Mouse (Mus musculus): ENCODE measurements around the gene Rccd1.

Rccd1 gene

DNA sequence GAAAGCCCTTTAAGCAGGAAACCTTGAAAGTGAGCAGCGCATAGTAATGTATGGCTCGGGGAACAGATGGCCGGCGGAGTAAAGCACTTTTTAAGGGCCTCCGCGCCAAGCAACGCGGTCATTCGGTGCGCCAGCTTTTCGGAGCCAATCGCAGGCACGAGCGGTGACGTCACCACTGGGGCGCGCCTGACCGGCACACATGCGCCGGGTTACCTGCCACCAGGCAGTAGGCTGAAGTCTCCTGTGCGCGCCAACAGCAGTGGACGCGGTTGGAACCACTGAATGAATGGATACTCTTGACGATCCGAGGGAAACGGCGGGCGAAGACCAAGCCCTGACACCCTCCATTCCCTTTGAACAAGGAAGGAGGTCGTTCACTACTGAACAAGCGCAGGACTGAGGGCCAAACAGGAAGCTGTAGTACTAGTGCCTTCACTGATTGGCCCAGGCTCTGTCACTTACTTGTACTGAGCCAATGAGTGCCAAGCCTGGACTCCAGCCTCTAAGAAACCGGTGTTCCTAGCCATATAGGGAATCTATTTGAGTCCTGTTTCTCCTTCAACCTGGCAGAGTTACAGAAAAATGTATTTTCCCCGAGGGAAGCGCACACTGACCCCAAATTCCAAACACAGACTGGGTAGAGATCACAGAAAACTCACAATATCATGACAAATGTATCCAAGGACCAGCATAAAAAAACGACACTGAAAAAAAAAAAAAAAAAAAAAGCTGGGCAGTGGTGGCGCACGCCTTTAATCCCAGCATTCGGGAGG lies at the start of gene Rccd1:
Gene Rccd1, minus strand, starts transcription at position 412 of the 773 bp plus-strand sequence.
- peak; percentile 94 for DNase-seq

DNA sequence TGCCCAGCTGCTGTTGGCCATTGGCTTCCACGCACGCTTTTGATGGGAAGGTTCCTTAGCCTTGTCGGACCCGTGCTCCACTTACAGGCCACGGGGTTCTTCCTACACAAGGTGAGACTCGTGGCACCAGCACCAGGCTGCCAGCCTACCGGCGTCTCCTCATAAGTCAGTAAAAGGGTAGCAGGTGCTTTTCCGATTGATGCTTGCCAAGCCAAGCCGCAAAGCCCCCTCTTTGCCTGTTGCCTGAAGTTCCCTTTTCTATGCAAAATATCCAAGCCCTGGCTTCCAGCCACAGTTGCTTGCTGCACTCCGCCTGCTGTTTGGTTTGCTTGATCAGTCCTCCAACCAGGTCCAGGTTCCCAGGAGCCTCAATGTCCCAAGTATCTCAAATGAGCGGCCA lies 49.6 kb upstream of the Rccd1 start:
- no peak for DNase-seq

DNA sequence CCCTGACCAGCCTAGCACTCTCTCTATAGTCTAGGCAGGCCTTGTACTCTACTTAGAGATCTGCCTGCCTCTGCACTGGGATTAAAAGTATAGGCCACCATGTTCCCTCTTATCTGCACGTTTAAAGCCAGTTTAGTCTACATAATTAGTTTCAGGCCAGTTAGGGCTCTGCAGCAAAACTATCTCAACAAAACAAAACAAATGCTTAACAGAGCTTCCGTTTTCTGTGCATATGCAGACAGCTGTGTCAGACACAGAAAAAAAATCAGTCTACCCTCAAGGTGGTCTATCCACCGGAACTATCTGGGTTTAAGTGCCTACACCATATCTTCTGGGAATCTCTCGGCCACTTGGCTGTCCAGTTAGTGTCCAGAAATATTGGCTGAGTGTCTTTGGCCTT lies 49.1 kb upstream of the Rccd1 start:
- DNase-seq, result no peak

DNA sequence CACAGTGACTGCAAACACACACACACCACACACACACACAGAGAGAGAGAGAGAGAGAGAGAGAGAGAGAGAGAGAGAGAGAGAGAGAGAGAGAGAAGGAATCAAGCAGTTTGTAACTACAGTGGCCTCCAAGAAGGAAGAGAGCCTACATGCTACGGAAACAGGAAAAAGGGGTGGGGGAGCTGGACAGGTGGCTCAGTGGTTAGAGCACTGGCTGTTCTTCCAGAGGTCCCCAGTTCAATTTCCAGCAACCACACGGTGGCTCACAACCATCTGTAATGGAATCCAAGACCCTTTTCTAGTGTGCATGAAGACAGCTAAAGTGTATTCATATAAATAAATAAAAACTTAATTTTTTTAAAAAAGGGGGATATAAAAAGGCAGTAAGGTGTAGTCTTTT lies 48.4 kb upstream of the Rccd1 start:
- no peak for DNase-seq

DNA sequence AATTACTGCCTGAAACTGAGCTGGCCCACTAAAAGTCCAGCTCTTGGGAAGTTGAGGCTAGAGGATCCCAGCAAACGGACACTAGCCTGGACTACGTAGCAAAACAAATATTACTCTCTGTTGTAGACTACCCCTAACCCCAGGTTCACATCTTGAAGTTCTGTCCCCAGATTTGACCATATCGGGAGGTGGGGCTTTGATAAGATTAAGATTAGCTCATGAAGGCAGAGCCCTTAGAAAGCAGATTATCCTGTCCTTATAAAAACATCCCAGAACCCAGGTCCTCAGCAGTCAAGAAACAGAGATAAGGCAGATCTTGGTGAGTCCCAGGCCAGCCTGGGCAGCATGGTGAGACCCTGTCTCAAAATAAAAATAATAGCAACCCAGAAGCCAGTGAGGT lies 47.9 kb upstream of the Rccd1 start:
- DNase-seq, result no peak

DNA sequence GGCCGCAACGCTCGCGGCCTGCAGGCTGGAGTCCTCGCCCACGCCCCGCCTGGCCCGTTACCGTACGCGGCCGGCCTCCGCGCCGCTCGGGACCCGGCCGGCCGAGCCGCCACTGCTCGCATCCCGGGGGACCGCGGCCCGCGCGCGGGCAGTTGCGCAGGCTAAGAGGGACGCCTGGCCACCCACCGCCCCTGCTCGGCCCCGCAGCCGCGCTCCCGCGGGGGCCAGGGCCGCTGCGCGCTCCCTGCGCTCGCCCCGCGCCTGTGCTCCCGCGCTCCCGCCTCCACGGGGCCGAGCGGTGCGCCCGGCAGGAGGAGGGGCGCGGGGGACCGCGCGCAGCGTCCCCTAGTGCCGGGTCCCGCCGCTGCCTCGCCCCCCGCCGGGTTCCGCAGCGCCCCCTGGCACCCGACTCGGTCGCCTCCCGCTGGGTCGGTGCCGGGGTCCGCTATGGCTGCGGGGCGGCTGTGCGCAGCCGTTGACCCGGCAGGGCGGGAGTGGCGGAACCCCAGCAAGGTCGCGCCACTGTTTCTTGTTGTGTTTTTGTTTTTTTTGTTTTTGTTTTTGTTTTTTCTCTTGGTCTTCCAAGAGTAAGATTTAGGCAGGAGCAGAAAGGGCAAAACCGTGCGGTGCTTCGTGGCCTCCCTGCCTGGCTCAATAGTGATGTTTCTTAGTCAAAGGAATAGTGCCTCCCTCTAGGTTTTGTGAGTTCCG lies 46.9 kb upstream of the Rccd1 start, which contains the start of gene Man2a2:
Gene Man2a2, minus strand, starts transcription at position 335 of the 711 bp plus-strand sequence.
- peak; percentile 68 for DNase-seq

DNA sequence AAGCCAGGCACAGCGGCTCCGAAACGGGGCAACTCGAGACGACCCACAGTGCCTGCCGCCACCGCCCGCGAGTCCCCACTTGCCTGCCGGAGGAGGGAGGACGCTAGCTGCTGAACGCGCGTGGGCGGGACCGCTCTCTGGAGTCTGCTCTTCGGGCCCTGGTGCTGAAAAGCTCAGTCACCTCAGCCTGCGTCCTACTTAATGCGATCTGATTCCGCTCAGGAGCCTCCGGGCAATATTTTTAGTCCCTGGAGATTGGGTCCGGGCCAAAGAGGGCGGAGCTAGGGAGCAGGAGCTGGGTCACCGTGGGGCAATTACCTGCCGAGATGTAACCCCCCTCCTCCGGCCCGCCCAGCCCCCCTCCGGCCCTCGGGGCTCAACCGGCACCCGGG lies 46.4 kb upstream of the Rccd1 start:
- DNase-seq, result peak; percentile 64

DNA sequence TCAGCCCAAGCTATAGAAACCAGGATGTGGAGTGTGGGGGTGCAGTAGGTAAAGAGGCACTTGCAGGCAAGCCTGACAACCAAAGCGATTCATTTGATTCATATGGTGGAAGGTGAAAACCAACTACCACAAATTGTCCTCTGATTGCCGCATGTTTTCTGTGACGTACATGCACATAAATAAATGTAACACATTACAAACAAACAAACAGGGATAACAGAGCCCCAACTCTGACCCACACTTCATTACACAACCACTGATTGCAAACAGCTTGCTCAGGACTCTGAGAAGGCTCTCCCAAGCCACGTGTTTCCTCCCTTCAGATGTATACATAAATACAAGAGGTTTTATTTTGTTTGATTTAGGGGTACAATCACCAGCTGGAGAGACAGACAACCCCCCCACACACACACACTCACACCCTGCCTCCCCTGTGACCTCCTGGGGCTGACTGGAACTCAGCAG lies 45.7 kb upstream of the Rccd1 start:
- no peak for DNase-seq

DNA sequence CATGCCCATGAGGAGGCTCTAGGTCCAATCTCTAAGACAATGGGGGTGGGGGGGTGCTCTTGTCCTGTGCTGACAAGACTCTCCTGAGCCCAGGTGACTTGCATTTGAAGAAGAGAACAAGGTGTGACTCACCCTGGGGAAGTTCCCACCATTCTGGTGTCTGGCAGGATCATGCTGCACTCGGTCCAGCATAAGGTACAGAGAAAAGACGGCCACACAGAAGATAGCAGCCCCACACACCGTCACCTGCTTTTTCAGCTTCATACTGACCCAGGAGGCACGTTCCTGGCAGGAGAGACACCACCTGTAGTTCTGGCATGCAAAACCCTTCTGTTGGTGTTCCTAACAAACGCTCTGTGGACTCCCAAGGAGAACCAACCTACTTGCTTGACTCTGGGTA lies 45.2 kb upstream of the Rccd1 start:
- DNase-seq, result no peak

DNA sequence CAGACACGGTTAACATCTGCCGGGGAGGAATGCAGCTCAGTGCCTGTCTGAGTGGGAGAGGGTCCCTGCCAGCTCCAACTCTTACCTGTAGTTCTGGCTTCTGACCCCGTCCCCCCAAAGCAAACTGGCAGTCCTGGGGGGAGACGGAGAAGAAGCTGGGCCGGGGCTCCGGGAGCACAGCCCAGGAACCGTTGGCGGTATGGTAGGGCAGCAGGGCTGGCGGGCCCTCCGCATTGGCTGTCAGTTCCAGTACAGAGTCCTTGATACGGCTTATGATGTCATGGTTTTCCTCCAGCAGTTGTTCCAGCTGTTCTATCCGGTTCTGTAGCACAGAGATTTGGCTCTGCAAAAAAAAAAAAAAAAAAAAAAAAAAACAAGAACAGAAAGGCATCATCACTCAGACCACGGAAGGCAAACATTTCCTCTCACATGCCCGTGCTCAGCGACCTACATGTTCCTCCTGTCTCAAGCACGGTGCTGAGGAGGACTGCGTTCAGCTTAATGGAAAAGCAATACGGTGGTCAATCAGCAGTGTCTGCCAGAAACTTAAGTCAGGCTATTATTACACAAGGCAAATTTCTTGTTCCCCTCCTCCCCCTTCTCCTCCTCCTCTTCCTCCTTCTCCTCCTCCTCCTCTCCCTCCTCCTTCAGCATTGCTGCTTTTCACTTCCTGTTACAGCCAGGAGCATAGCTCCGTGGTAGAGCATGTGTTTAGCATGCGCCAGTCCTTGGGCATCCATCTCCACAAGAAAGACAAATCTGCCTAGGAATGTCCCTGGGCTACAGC lies 44.6 kb upstream of the Rccd1 start:
- no peak for DNase-seq

DNA sequence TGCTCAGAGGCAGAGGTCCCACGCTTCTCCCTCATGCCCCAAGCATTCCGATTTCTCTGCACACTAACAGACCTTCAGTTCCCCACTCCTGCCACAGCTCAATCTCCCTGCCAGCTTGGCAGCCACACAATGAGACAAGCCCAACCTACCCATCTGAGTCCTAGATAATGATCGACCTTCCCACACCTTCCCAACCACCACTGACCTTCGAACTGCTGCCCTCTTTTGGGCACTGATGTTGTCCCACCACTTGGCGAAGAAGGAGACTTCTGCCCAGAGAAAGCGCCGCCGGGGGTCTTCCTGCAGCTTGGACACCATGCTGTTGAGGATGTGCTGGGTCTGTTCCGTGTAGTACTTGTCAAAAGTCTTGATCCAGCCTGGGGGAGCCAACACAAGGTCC lies 43.8 kb upstream of the Rccd1 start:
- no peak for DNase-seq

DNA sequence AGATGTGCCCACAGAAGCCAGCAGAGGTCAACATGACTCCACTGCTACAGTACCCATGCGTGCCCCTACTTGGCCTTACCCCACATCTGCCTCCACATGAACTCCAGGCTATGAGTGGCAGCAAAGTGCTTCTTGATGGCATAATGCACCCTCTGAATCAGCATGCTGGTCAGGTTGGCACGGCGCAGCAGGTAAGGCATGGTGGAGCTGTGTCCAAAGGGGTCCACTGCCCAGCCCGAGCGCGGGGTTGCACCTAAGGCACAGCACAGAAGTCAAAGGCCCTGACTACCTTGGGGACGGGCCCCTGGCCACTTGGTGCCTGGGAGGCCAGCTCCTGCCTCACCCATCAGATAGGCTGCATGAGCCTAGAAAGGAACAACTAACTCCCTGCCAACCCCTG lies 43.0 kb upstream of the Rccd1 start:
- DNase-seq, result no peak

DNA sequence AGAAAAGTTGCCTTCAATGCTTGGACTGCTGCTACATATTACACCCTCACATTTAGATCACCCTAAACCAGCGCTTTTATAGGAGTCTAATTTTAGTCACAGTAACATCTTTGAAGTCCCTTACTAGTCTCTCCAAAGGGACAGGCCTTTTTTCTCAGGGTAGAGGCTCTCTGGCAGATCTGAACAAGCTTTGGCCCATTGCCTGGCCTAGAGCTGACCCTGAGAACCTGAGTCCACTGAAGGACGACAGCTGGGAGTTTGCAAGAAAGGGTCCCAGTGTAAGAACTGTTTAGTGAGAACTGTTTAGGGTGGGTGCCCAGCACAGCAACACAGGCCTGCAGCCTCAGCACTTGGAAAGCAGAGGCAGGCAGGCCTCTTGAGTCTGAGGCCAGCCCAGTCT lies 41.5 kb upstream of the Rccd1 start:
- DNase-seq, result no peak

DNA sequence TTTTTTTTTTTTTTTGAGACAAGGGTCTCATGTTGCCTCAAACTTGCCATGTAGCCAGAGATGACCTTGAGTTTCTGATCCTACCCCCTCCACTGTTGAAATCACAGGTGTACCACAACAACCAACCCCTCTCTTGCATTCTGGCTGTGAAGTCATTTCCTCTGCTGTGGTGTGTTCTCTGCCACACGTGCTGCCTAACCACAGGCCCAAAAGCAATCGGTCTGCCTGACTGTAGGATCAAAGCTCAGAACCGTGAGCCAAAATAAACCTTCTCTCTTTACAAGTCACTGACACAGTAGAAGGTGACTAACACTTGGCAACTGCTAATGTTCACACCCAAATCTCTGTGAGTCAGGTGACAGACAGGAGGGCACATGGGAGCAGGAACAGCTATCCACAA lies 36.2 kb upstream of the Rccd1 start:
- DNase-seq, result no peak

DNA sequence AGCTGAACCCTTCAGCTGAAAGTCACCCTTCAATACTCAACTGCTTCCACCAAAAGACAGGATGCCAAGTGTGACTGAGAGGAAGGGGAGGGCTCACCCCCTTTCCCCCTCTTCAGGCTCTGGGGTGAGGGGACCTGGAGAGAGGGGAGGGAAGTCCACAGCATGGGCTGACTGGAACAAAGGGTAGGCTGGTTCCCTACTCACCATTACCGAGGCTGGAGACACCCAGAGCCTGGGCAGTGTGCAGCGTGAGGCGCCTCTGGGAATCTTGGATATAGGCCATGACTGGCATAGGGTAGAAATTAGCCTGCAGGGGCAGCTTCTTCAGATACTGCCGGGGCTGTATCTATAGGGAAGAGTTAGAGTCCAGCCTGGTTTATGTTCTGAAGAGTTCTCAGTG lies 33.8 kb upstream of the Rccd1 start:
- DNase-seq, result no peak

DNA sequence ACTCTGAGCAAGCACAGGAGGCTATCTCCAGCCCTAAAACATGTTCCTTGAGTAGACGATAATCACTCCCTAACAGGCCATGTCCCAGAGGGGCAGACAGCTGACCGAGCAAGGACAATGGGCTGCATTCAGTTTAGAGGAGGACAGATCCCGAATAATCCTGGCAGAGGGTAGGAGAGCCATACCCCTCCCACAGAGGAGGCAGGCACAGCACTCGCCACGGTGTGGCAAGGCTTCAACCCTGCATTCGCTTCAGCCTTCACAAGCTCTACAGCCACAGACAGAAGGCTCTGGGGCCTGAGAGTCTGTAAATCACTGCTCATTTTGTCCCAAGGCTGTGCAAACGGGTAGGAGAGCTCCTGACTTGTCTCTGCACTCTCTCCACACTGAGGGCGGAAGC lies 32.9 kb upstream of the Rccd1 start:
- no peak for DNase-seq

DNA sequence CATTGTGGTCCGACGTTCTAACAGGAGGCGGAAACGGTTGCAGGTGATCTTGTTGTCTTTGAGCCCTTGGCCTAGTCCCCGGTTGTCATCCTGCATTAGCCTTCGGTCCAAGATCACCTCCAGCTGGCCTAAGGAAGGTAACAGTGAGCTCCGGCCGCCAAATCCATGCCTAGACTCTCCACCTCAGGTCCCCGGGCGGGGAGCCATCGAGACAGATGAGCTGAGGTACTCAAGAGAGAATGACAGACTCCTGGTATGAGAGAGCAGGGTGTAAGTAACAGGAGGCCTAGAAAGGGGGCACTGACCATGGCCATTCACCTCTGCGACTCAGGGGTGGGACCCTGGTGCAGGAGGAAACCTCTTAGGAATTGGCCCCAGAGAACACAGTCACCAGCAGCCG lies 32.1 kb upstream of the Rccd1 start:
- no peak for DNase-seq

DNA sequence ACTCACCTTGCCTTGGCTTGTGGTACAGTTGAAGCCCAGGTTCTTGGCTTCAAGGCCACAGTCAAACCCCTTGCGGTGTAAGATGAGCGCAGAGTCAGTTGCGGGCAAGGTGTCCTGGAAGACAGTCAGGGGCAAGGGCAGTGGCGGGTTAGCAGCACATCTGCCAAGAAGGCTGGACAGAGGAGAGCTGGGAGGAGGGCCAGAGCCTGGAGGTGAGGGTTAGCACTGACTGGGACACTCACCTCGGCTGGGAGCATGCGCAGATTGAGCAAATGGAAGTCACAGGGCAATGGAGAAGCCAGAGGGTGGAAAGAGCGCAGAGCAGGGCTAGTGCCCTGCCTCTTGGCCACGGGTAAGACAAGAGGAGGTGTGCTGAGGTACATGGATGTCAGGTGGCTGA lies 28.7 kb upstream of the Rccd1 start:
- no peak for DNase-seq

DNA sequence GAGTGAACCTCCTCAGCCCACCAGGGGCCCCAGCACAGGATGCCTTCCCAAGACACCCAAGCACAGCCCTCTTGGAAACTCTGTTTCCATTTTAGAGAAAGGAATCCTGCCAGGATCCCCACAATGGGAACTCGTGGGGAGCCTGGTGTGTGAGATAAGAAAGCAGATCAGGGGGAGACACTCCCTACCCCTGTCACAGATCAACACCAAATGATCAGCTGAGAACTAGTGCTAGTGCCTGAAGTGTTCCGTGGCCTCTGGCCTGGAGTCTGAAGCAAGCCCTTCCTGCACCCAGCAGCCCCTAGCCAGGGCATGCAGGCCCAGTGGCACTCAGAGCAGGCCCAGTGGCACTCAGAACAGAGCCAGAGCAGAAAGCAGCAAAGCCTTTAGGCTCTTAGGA lies 26.6 kb upstream of the Rccd1 start:
- DNase-seq, result no peak

DNA sequence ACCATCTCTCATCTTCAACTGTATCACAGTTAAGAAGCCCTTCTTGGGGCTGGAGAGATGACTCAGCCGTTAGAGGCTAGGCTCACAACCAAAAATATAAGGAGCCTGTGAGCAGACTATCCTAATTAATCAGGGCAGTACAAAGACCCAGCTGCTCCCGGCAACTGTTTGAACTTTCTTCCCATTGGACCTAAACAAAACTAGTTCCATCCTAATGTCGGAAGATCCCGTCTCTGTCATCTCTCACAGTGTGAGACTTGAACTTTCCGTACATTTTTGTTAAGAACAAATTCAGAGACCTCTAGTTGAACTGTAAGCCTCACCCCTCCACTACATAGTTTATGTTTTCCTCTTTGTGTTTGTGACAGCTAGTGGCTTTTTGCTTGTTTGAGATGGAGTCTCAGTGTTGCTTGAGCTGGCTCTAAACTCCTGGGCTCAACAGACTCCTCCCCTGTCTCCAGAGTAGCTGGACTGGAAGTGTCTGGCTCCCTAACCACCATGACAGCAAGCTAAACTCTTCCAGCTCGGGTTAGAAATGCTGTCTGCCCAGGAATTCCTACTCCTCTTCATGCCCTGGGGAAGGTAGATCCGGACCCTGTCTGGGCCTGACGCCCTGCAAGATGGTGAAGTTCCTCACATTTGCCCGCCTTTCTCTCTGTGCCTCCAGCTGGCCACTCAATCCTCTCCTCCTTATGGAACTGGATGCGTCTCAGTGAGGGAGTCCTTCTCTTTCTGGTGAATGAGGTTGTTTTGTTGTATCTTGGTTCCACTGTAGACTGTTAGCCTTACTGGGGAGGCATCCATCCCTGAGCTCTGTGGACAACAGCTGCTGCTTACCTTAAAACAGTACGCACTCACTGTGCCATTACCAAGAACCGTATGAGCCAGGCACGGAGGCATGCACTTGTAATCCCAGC lies 23.7 kb upstream of the Rccd1 start:
- no peak for DNase-seq

DNA sequence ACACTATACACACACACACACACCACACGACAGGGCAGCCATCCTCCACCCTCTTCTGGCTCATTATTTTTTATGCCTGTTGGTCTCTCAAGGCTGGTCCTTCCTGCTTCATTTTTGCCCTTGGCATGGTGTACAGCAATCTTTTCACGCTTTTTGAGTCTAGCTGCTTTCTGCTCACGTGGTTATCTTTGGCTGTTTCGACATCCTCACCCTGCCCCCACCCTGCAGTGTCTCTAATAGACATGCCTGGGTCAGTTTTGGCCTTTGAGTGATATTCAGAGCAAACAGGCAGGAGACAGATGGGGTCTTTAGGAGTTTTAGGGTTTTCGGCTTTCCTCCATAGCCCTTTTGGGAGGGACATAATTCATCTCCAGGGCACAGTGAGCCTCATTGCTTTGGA lies 22.6 kb upstream of the Rccd1 start:
- DNase-seq, result no peak

DNA sequence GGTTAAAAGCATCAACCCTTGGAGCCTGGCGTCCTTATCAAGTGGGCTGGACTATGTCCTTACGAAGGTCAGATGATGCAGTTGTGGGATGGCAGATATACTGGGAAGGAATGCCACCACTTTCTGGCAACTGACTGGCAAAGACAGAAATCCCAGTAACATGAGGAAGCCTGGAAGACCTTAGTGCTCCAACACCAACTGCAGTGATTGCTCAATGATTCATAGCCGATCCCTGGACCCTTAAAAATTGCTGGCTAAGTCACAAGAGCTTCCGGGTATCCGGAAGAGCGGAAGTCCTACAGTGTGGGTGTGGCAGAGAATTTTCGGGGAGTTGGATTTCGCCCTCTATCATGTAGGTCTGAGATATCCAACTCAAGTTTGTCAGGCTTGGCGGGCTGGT lies 21.9 kb upstream of the Rccd1 start:
- no peak for DNase-seq

All from liver (tissue).